Mouse (Mus musculus) regulatory T cell (primary cell): ENCODE results near the gene Eif4a1.
"Not testable (repeated sequence)": the region's sequence is repeated elsewhere in the genome, so short reads cannot be mapped to it uniquely, and the experiment has no call there.

Experiments used
- in situ Hi-C: fragments of 300-600 bp; cut with MboI, MseI; formaldehyde crosslinking; loops from one replicate; pipeline ENCODE4 v1.15.1; 2025; ENCODE audit warnings: high pct_unique_total_duplicates

The Eif4a1 gene

GRCm38 (mm10) chr11:69653399-69653798 lies 18.8 kb downstream of the Eif4a1 start:
- in situ Hi-C loops = no loop called here

DNA sequence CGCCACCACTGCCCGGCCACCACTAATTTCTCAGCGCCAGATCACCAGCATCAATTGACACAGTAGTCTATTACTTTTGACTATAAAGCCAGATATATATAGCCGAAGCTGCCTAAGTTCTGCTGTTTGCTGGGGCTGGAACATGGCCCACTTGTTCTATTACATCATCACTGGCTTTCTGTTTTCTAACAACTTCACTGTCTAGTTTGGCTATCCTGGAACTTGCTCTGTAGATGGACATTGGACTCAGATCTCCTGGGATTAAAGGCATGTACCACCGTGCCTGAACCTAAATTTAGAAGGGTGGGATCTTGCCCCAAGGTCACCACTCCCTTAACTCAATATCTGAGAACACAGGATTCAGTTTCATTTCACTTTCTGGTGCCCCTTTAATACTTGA lies 26.4 kb downstream of the Eif4a1 start:
- in situ Hi-C loops = no loop called here

DNA sequence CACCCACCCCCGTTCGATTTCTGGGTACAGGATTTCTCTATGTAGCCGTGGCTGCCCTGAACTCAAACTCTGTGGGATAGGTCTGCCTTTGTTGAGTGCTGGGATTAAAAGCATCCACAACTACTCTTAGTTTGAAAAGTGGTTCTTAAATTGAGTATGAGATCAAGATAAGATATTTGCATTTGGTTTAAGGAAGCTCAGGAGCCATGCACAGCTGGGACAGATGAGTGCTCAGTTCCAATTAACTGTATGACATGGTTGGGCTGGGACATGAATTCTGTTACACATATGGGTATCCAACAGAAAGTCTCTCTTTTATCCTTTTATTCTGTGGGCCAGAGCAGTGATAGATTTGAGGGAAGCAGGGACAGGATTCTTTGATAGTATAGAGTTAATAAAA lies 36.8 kb downstream of the Eif4a1 start:
- in situ Hi-C loops = no loop called here

- in situ Hi-C loops = no loop called here
Observed at GRCm38 (mm10) chr11:69633128-69633866, 38.9 kb downstream of the Eif4a1 start.

- in situ Hi-C loops = no loop called here
Observed at GRCm38 (mm10) chr11:69632284-69633089, 39.7 kb downstream of the Eif4a1 start, which contains the start of gene Fxr2. Gene Fxr2 (plus strand): TSS chr11:69632990.

DNA sequence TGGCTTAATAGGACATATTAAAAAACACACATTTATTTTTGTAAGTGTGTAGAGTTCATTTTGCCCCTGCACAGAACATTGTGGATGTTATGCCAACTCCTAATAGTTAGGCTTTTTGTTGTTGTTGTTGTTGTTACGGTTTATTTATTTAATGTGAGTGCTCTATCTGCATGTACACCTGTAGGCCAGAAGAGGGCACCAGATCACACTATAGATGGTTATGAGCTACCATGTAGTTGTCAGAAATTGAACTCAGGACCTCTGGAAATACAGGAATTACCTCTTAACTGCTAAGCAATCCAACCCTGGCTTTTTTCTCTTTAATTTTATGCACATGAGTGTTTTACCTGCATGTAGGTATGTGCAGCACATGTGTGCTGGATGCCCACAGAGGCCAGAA lies 42.4 kb downstream of the Eif4a1 start:
- in situ Hi-C loops = no loop called here

DNA sequence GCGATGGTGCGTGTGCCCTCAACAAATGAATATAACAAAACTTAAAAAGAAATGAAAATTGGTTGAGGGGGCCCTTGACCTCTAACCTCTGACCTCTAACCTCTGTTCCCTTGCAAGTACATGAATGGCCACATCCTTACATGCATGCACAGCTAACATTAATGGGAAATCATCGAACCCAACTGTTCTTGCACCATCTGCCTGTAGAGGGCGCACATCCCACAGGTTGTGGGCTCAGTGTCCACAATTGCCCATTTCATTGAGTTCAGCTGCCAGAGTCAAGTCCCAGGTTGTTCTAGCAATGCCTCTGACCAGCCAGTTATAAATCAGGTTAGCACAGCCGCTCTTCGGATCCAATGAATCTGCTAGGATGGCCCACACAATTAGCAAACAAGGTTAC lies 43.9 kb downstream of the Eif4a1 start:
- in situ Hi-C loops = no loop called here

DNA sequence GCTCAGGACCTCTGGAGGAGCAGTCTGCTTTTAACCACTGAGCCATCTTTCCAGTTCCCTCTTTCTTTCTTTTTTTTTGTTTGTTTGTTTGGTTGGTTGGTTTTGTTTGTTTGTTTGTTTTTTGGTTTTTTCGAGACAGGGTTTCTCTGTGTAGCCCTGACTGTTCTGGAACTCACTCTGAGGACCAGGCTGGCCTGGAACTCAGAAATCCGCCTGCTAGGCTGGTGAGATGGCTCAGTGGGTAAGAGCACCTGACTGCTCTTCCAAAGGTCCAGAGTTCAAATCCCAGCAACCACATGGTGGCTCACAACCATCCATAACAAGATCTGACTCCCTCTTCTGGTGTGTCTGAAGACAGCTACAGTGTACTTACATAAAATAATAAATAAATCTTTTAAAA lies 47.9 kb downstream of the Eif4a1 start:
- in situ Hi-C loops = not testable (repeated sequence)

GRCm38 (mm10) chr11:69623006-69623405 lies 49.2 kb downstream of the Eif4a1 start:
- in situ Hi-C loops = no loop called here

- in situ Hi-C loops = no loop called here
Observed at GRCm38 (mm10) chr11:69622406-69622805, 49.8 kb downstream of the Eif4a1 start.

DNA sequence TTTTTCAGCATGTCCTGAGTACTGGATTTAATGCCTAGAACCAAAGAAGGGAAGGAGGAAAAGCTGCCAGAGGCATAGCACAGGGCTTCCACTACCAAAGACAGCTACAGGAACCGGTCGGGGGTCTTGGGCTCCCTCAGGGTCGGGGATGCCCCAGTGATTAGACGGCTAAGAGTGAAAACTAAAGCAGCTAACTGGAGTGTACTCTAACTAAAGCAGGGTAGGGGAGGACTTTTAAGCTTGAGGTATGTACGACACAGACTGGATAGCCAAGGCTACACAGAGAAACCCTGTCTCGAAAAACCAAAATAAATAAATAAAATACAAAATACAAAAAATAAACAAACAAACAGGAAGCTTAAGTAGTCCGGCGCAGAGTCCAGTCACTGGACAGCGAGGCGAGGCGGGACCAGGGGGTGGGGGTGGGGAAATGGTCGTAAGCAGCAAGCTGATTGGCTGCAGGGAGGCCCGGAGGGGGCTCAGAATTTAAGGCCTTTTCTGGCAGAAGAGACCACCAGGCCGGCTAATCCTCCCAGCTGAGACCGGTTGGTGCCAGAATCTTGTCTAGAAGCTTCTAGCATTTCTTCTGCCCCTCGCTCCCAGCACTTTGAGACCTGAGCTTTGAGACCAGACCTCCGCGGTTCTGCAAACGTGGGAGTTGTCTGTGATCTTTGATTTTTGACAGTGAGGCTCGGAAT lies 50.5 kb downstream of the Eif4a1 start, which contains the start of gene Sat2:
Gene Sat2, plus strand, starts transcription at position 454 of the 698 bp plus-strand sequence.
- in situ Hi-C loops = no loop called here

DNA sequence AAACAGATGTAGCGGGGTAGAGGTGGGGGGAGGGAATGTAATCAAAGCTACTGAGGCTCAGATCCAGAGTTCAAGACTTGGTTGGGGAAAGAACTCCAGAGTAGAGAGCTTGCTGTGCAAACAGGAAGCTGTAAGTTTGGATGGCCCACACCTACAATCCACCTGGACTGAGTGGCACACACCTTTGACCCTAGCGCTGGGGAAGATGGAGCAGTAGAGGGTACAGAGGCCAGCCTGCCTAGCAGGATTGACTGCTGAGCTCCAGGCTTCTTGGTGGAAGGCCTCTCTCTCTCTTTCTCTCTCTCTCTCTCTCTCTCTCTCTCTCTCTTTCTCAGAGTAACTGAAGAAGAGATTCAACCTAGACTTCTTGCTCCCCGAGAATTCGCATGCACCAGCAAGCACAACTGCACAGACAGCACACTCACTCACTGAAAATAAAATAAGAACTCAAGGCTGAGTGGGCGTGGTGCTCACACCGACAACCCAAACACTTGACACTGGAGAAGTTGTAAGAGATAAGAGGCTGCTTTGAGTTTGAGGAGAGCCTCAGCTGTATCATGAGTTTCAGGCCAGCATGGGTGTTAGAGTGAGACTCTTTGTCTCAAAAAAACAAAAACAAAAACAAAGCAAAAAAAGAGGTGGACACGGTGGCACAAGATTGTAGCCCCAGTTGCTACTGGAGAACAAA lies 51.7 kb downstream of the Eif4a1 start:
- in situ Hi-C loops = no loop called here

DNA sequence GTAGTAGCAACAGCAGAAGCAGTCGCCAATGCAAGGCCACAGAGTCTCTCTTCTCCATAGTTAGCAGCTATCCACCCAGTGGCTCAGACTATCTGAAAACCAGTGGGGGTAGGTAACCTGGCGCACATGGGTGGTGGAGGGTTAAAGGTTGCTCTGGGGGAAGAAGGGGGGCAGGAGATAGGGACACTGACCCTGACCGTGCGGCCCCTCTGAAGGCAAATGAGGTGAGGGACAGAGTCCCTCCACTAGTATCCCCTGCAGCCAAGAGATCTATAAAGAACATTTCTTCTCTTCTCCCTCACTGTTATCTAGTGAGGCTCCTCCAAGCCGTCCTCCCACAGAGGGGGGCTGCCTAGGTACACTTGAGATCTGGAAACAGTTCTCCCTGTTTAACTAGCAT lies 54.4 kb downstream of the Eif4a1 start, which contains the start of gene Shbg:
Gene Shbg, minus strand, starts transcription at position 101 of the 400 bp plus-strand sequence.
- in situ Hi-C loops = no loop called here
